Mouse (Mus musculus): ENCODE data around the gene Cacna1c. TPM values are rescaled to one million over a fixed set of nuclear protein-coding genes. Genes with fewer than 3 reads are reported as not detected.

The Cacna1c gene
- polyA plus RNA-seq, 1 experiment from 2014 or later = 0.64 TPM

DNA sequence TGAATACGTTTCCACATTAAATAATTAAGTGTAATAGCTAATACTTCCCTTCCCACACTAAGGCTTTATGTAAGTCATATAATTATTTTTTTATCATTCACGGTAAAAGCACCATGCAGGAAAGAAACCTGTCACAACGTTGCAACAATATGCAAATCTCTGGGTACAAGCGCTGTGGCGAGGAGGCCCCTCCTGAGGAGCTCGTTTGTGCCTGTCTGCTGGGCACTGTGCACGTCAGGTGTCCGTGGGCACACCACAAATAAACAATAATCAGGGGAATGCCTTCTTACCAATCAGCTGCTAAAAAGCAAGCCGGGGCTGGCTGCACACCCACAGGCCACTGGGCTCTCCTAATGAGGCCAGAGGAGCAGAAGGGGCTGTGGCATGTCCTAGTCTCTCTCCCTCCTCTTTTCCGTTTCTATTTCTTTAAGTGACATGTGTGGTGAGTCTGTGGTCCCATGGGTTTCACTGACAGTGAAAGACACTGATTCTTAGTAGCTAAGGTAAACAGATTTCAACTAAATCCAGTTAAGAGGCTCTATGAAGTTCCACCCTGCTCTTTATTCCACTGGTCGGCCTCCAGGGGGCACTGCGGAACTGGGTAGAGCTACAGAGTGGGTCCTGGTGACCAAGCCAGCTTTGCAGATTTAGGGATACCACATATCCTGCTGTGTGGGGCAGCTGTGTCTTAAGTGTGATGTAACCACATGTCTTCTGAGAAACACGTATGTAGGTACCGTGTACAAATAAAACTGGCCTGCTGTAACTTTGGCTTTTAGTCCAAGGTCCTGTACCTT is 549.8 kb downstream of the Cacna1c start:
- no peaks in the 10 kb centered on the region for H3K36me3 ChIP-seq
- peaks cover 3% of the 10 kb centered on the region; the same call in 1 of the 2 replicates for H3K4me1 ChIP-seq
- no peak overlapping the region for H3K4me2 ChIP-seq
- H3K4me3 ChIP-seq = no peak overlapping the region
- 45% methylated on average over 14 of the region's 14 CpGs for WGBS (ENCODE audit: insufficient replicate concordance)
- ATAC-seq = no peak
- no peak overlapping the region for H3K27ac ChIP-seq
- H3K27me3 ChIP-seq (replicated peaks) = 0 out of 2 replicates have a peak, but pooled peaks cover 4% of the 10 kb centered on the region
- no peaks in the 10 kb centered on the region for H3K9me3 ChIP-seq (replicated peaks)
- no peak overlapping the region for H3K9ac ChIP-seq

DNA sequence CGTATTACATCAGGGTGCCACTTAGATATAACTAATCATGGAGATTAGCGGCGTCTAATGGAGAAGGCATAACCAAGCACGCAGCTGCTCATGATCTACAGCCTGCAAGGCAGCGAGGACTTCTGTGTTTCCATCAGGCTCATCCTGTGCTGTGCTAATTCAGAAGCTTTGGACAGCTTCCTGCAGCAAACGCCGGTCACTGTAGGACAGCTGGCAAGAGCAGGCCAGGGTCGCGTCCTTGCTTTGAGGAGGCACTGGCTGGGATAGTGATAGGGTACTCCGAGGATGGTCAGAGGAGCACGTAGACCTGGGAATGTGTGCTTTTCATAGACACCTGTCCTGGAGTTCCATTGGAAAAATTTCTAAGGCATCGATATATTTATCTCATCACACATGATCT is 551.4 kb downstream of the Cacna1c start:
- Histone ChIP-seq H3K4me1 (no peaks in the 10 kb centered on the region), H3K27me3 (replicated peaks) (0 out of 2 replicates have a peak, but pooled peaks cover 4% of the 10 kb centered on the region), H3K9me3 (replicated peaks) (no peaks in the 10 kb centered on the region), H3K4me2 (no peak overlapping the region), H3K27ac (no peak overlapping the region), H3K36me3 (no peaks in the 10 kb centered on the region), H3K4me3 (no peak overlapping the region), H3K9ac (no peak overlapping the region)
- ATAC-seq = no peak
- 75% methylated on average over 12 of the region's 12 CpGs for WGBS (ENCODE audit: insufficient replicate concordance)

DNA sequence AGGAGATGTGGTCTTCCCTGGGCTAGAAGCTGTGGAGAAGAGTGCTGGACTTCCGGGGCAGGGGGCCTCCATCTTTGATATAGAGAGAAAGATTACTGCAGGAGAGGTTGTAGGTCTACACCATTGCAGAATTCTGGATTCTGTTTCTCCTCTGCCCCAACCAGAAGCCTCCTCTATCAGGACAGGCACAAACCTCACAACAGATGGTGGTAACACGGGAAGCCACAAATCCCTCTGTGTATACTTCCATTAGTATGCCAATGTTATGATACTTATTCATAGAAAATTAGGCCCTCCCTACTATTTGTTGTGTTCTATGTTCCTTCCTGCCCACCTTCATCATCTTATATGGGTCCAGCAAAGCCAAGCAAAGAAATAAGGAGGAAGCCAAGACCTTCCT is 552.7 kb downstream of the Cacna1c start:
- Histone ChIP-seq H3K27ac (no peak overlapping the region), H3K36me3 (no peaks in the 10 kb centered on the region), H3K27me3 (replicated peaks) (0 out of 2 replicates have a peak, but pooled peaks cover 4% of the 10 kb centered on the region), H3K4me2 (no peak overlapping the region), H3K9ac (no peak overlapping the region), H3K9me3 (replicated peaks) (no peaks in the 10 kb centered on the region), H3K4me3 (no peak overlapping the region), H3K4me1 (no peaks in the 10 kb centered on the region)
- 61% methylated on average over 2 of the region's 2 CpGs for WGBS (ENCODE audit: insufficient replicate concordance)
- no peak for ATAC-seq

DNA sequence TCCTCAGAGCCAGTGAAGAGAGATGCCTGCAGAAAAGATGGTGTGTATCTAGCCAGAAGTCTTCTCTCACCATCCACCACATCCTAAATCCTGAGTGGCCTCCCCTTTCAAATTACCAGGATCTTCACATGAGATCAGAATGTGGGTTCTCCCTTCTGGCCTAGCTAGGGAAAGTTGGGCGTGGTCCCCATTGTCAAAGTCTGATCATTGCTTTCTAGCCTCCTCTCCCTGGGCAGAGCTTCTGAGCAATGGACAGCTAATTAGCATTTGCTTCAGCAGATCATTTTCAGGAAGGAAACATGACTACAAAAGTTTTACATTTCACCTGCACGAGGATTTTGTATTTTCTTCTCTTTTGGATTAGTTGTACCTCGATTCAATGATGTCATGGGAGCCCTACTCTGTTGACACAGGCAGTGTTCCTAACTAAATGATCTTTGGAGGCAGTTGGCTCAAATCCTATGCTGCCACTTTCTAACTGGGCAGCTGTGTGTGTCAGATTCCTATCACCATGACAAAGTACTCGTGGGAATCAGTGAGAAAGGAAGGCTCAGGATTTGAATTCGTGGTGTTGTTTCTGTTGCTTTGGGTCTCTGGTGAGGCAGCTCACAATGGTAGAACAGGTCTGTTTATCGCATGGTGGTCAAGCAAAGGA is 554.4 kb downstream of the Cacna1c start:
- Histone ChIP-seq H3K4me3 (no peak overlapping the region), H3K27ac (no peak overlapping the region), H3K9me3 (replicated peaks) (no peaks in the 10 kb centered on the region), H3K9ac (no peak overlapping the region), H3K4me2 (no peak overlapping the region), H3K36me3 (no peaks in the 10 kb centered on the region), H3K27me3 (replicated peaks) (0 out of 2 replicates have a peak, but pooled peaks cover 4% of the 10 kb centered on the region), H3K4me1 (no peaks in the 10 kb centered on the region)
- no peak for ATAC-seq
- 58% methylated on average over 6 of the region's 6 CpGs for WGBS (ENCODE audit: insufficient replicate concordance)

DNA sequence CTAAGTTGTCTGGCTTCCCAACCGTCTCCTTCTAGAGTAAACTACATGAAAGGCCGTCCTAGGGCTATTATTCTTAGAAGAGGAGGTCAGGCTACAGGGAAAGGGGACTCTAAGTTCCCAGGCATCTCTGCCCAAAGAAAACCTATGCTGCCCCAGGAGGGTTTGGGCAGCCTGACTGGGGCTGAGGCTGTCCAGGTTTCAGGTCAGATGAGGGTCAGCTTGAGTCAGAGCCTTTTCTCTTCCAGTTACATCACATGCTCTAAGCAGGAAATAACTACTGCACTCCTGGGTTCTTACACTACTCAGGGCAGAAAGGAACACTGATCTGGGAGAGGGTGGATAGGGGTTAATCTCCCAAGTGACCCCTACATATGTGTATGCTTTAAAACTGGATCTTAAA is 556.4 kb downstream of the Cacna1c start:
- 71% methylated on average over 2 of the region's 2 CpGs for WGBS (ENCODE audit: insufficient replicate concordance)
- H3K27ac ChIP-seq = no peak overlapping the region
- no peaks in the 10 kb centered on the region for H3K4me1 ChIP-seq
- H3K36me3 ChIP-seq = no peaks in the 10 kb centered on the region
- H3K9me3 ChIP-seq (replicated peaks) = no peaks in the 10 kb centered on the region
- ATAC-seq = no peak
- H3K4me2 ChIP-seq = no peak overlapping the region
- no peaks in the 10 kb centered on the region for H3K27me3 ChIP-seq (replicated peaks)
- H3K4me3 ChIP-seq = no peak overlapping the region
- no peak overlapping the region for H3K9ac ChIP-seq

DNA sequence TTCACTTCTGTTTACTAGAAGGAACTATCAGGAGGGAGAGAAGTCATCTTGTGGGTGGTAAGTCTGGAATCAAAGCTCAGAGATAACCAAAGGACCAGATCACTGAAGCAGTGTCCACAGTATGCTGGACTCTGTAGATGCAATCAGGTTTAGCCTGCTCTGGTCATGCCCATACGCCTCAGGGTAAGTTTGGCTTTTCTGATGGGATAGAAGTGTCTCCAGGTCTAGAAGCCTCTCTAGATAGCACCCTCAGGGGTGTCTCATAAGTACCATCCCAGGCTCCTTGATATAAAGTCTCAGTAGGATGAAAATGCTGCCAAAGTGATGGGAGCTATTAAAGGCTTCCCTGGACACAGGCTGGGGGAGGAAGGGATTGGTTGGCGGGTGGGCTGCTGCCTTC is 557.3 kb downstream of the Cacna1c start:
- no peaks in the 10 kb centered on the region for H3K36me3 ChIP-seq

DNA sequence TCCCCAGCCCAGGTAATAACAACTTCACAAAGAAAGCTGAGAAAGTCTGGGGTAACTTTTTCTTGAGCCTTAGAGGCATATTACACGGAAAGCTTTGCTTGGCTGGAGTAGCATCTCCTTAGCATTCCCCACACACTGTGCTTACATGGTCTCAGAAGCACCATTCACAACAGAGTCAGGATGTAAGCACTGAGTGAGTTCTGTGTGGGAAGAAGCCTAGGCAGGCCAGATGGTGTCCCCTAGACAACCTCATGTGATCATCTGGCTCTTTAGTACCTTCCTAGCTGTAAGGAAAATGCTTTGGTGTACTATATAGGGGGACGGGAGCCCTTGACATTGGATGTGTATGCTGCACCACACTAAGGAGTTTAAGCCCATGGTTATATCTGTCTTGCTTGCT is 563.7 kb downstream of the Cacna1c start:
- no peak overlapping the region for H3K27ac ChIP-seq
- no peak for ATAC-seq
- no peaks in the 10 kb centered on the region for H3K9me3 ChIP-seq (replicated peaks)
- no peak overlapping the region for H3K9ac ChIP-seq
- no peak overlapping the region for H3K4me2 ChIP-seq
- WGBS (ENCODE audit: insufficient replicate concordance) = 52% methylated on average over 2 of the region's 2 CpGs
- H3K4me1 ChIP-seq = no peaks in the 10 kb centered on the region
- no peaks in the 10 kb centered on the region for H3K36me3 ChIP-seq
- H3K4me3 ChIP-seq = no peak overlapping the region
- no peaks in the 10 kb centered on the region; the same call in 1 of the 2 replicates for H3K27me3 ChIP-seq (replicated peaks)

More for the DNA sequence above, 557.3 kb downstream of the Cacna1c start:
- Histone ChIP-seq H3K4me1 (no peaks in the 10 kb centered on the region), H3K27ac (no peak overlapping the region), H3K4me2 (no peak overlapping the region), H3K9me3 (replicated peaks) (no peaks in the 10 kb centered on the region), H3K9ac (no peak overlapping the region), H3K4me3 (no peak overlapping the region), H3K27me3 (replicated peaks) (no peaks in the 10 kb centered on the region)
- no peak for ATAC-seq
- 69% methylated on average over 2 of the region's 2 CpGs for WGBS (ENCODE audit: insufficient replicate concordance)

DNA sequence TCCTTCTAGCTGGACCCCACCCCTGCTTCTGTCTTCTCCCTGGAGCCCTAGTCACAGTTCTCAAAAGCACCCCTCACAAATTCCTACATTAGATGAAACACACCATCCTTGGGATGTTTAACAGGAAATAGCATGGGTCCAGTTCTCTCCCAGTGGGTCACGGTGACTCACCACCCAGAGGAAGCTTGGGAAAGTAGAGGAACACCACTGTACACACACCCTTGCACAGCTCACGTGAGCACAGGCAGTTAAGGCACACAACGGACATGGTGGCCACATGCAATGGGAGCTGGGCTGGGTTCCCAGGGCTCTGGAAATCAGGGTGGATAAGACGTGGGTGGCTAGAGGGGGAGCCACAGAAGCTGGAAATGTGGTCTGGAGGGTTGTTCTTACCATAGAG is 566.2 kb downstream of the Cacna1c start:
- Histone ChIP-seq H3K4me1 (no peaks in the 10 kb centered on the region), H3K27me3 (replicated peaks) (no peaks in the 10 kb centered on the region; the same call in 1 of the 2 replicates), H3K9ac (no peak overlapping the region), H3K27ac (no peak overlapping the region), H3K4me3 (no peak overlapping the region), H3K9me3 (replicated peaks) (no peaks in the 10 kb centered on the region), H3K36me3 (no peaks in the 10 kb centered on the region), H3K4me2 (no peak overlapping the region)
- ATAC-seq = no peak
- 50% methylated on average over 4 of the region's 4 CpGs for WGBS (ENCODE audit: insufficient replicate concordance)

DNA sequence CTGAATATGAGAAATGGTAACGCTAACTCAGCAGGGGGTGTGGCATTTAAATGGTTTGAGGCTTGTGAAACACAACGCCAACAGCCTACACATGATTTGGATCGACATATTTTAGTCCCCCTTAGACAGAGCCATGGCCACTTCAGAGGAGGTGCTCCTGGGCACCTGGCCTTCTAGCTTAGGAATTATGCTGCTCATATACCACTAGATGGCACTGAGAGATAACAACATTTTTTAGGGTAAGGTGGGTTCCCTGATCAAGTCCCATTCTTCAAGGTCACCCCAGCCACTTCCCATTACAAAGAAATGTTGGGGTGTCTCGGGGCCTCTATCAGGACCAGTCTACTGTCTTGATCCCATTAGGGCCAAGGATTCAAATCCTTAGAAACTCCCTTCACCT is 570.0 kb downstream of the Cacna1c start:
- no peaks in the 10 kb centered on the region; the same call in 1 of the 2 replicates for H3K27me3 ChIP-seq (replicated peaks)
- no peaks in the 10 kb centered on the region for H3K4me1 ChIP-seq
- H3K27ac ChIP-seq = no peak overlapping the region
- H3K9ac ChIP-seq = no peak overlapping the region
- no peak for ATAC-seq
- no peaks in the 10 kb centered on the region for H3K9me3 ChIP-seq (replicated peaks)
- no peak overlapping the region for H3K4me3 ChIP-seq
- no peaks in the 10 kb centered on the region for H3K36me3 ChIP-seq
- WGBS (ENCODE audit: insufficient replicate concordance) = 54% methylated on average over 4 of the region's 4 CpGs
- H3K4me2 ChIP-seq = no peak overlapping the region

DNA sequence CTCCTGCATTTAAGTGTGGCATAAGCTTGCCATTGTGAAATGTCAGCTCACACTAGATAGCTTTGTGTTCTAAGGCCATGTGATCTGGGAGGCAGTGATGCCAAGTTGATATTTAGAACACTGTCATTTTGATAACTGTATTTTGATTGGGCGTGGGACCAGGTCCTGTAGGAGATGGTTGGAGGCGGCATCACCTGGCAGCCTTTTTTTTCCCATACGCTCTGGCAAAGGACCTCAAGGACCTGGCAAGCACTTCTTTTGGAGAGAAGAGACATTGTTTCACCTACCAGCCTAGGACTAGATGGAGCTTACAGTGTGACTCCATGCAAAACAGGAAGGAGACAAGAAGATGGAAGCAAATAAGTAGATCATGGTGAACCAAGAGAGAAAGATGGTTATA is 572.6 kb downstream of the Cacna1c start:
- WGBS (ENCODE audit: insufficient replicate concordance) = 79% methylated on average over 3 of the region's 3 CpGs
- H3K36me3 ChIP-seq = no peaks in the 10 kb centered on the region
- H3K27ac ChIP-seq = no peak overlapping the region
- H3K9me3 ChIP-seq (replicated peaks) = no peaks in the 10 kb centered on the region
- no peak overlapping the region for H3K9ac ChIP-seq
- no peak overlapping the region for H3K4me3 ChIP-seq
- no peaks in the 10 kb centered on the region; the same call in 1 of the 2 replicates for H3K27me3 ChIP-seq (replicated peaks)
- no peak overlapping the region for H3K4me2 ChIP-seq
- no peaks in the 10 kb centered on the region for H3K4me1 ChIP-seq
- ATAC-seq = no peak

DNA sequence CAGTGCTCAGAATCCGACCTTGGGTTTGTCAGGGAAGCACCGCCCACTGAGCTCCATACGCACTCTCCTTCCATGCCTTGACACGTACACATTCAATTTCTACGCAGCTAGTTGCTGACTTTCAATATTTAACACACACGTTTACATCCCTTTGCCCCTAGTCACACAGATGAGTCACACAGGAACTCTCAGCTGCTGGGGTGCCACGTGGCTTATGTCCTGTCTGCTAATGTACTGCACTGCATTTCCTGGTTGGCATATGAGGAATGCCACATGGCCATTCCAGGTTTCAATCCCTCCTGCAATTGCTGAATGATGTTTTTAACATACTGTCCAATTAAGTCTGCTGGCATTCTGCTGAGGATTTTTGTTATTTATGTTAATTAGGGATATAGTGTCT is 574.4 kb downstream of the Cacna1c start:
- no peak for ATAC-seq
- H3K36me3 ChIP-seq = no peaks in the 10 kb centered on the region
- 41% methylated on average over 7 of the region's 7 CpGs for WGBS (ENCODE audit: insufficient replicate concordance)
- no peaks in the 10 kb centered on the region for H3K27me3 ChIP-seq (replicated peaks)
- no peaks in the 10 kb centered on the region for H3K4me1 ChIP-seq
- H3K9me3 ChIP-seq (replicated peaks) = no peaks in the 10 kb centered on the region
- no peak overlapping the region for H3K4me3 ChIP-seq
- no peak overlapping the region for H3K9ac ChIP-seq
- no peak overlapping the region for H3K4me2 ChIP-seq
- H3K27ac ChIP-seq = no peak overlapping the region

DNA sequence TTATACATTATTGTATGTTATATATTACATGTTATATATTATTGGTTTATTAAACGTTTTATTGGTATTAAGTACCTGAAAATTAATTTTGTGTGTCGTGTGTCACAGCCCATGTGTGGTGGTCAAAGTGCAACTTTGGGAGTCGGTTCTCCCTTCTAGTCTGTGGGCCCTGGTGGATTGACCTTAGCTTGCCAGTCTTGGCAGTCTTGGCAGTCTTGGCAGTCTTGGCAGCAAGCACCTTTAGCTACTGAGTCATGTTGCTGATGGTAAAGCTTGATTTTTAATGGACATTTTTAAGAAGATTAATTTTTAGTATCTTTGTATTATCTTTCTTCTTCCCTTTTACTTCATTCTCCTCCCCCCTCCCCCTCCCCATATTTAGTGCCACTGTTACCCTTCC is 574.8 kb downstream of the Cacna1c start:
- no peak overlapping the region for H3K4me2 ChIP-seq
- H3K36me3 ChIP-seq = no peaks in the 10 kb centered on the region
- H3K27ac ChIP-seq = no peak overlapping the region
- ATAC-seq = no peak
- no peak overlapping the region for H3K9ac ChIP-seq
- no peaks in the 10 kb centered on the region for H3K4me1 ChIP-seq
- H3K4me3 ChIP-seq = no peak overlapping the region
- no peaks in the 10 kb centered on the region for H3K9me3 ChIP-seq (replicated peaks)
- WGBS (ENCODE audit: insufficient replicate concordance) = 63% methylated on average over 3 of the region's 3 CpGs
- no peaks in the 10 kb centered on the region for H3K27me3 ChIP-seq (replicated peaks)

All from liver, embryonic 12.5 days (tissue).